Comparison of ENCODE assay signal across 9 mouse cellular contexts in the genomic region with DNA sequence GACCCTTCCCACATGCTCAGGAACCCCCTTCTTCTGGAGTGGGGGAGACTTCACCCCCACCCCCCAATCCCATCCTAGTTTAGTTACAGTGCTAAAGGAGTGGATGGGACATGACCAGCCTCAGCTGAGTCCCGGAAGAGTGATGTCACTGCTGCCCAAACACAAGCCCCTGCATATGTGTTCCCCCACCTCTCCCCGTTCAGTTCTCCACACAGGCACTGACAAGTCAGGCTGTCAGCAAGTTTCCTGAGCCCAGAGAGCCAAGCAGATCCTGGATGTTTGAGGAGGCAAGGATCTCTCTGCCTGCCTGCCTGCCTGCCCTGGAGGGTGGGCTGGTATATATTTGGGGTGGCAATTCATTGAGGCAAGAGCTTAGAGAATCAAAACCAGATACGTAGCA. TPM values are rescaled to one million over a fixed set of nuclear protein-coding genes. Genes with fewer than 3 reads are reported as not detected.
DNase-seq lines count a peak whose midpoint lies in the region; ATAC-seq and TF ChIP-seq lines count a peak whose summit lies in the region.
"Had no signal": no experiment of that assay in that cellular context is flagged by ENCODE, and none has a peak within 500 bp of the region (broad histone marks: within the 10 kb centered on the region; RNA-seq: fewer than 3 reads in every experiment).

No protein-coding gene starts in this region.

- H3K27me3 ChIP-seq in embryonic facial prominence, embryonic 14.5 days (replicated peaks; ENCODE audit: control insufficient read depth, insufficient read depth, low read length), result no peaks in the 10 kb centered on the region
- no peaks in the 10 kb centered on the region for H3K27me3 ChIP-seq in hindbrain, embryonic 14.5 days (ENCODE audit: control insufficient read depth, insufficient read depth, low read length)

- ATAC-seq in embryonic facial prominence, embryonic 14.5 days (ENCODE audit: low read depth), result peak; percentile 51
- ATAC-seq in hindbrain, embryonic 14.5 days (ENCODE audit: low FRiP score), result peak; percentile 3; the same call in 1 of the 2 replicates

- H3K9ac ChIP-seq in embryonic facial prominence, embryonic 14.5 days (ENCODE audit: low read depth, low read length), result peak overlapping the region; percentile 38; the same call in 1 of the 2 replicates
- H3K9ac ChIP-seq in hindbrain, embryonic 14.5 days, result peak overlapping the region; percentile 65; the same call in 1 of the 2 replicates
- H3K9ac ChIP-seq: kidney, embryonic 15.5 days had no signal

- H3K4me3 ChIP-seq in layer of hippocampus, adult 2 months, result peak overlapping the region; percentile 70
- H3K4me3 ChIP-seq in embryonic facial prominence, embryonic 14.5 days (ENCODE audit: low read depth, low read length), result peak overlapping the region; percentile 26; the same call in 1 of the 2 replicates
- H3K4me3 ChIP-seq in hindbrain, embryonic 14.5 days (replicated peaks; ENCODE audit: low read length), result no peak overlapping the region
- H3K4me3 ChIP-seq: kidney, embryonic 15.5 days had no signal

- DNase-seq in layer of hippocampus, adult 2 months (ENCODE audit: low spot score in 2 of 2), result no peak
- DNase-seq in layer of hippocampus, postnatal 36 days, result no peak
- peak; percentile 76 for DNase-seq in embryonic facial prominence, embryonic 14.5 days (ENCODE audit: low spot score)
- DNase-seq in hindbrain, embryonic 14.5 days (ENCODE audit: low spot score), result no peak
- DNase-seq in neural tube, embryonic 10.5 days (ENCODE audit: extremely low spot score, low spot score), result peak; percentile 49
- DNase-seq in Muller cell, postnatal 12 days (ENCODE audit: inconsistent ontology term), result no peak
- no peak for DNase-seq in embryo, embryonic 10.5 days (ENCODE audit: low spot score)
- no peak for DNase-seq in thymus, postnatal 25 days

- no peaks in the 10 kb centered on the region for H3K9me3 ChIP-seq in embryonic facial prominence, embryonic 14.5 days (ENCODE audit: control insufficient read depth, low read length)
- no peaks in the 10 kb centered on the region for H3K9me3 ChIP-seq in hindbrain, embryonic 14.5 days (ENCODE audit: control insufficient read depth, low read length)
- H3K9me3 ChIP-seq: kidney, embryonic 15.5 days had no signal

- H3K4me1 ChIP-seq in embryonic facial prominence, embryonic 14.5 days (ENCODE audit: control insufficient read depth, insufficient read depth, low read length), result peaks cover 42% of the 10 kb centered on the region
- peaks cover 37% of the 10 kb centered on the region for H3K4me1 ChIP-seq in hindbrain, embryonic 14.5 days (replicated peaks; ENCODE audit: control insufficient read depth, insufficient read depth, low read length)

- H3K27ac ChIP-seq in layer of hippocampus, adult 2 months, result peak overlapping the region; percentile 97
- peak overlapping the region; percentile 40; the same call in 1 of the 2 replicates for H3K27ac ChIP-seq in embryonic facial prominence, embryonic 14.5 days (replicated peaks; ENCODE audit: low read depth, low read length)
- 0 out of 2 replicates have a peak overlapping the region, but pooled peaks have one; percentile 73 for H3K27ac ChIP-seq in hindbrain, embryonic 14.5 days
- H3K27ac ChIP-seq: kidney, embryonic 15.5 days had no signal

- 15% methylated on average over 3 of the region's 3 CpGs for WGBS in embryonic facial prominence, embryonic 14.5 days
- WGBS in hindbrain, embryonic 14.5 days, result 11% methylated on average over 3 of the region's 3 CpGs

- H3K36me3 ChIP-seq in embryonic facial prominence, embryonic 14.5 days (ENCODE audit: control insufficient read depth, insufficient read depth, low read length), result peaks cover 51% of the 10 kb centered on the region
- H3K36me3 ChIP-seq in hindbrain, embryonic 14.5 days (replicated peaks; ENCODE audit: control insufficient read depth, insufficient read depth), result peaks cover 15% of the 10 kb centered on the region

- no peak for TF ChIP-seq CTCF in layer of hippocampus, adult 2 months (conservative IDR thresholded peaks at IDR 0.05)

- peak overlapping the region; percentile 51 for H3K4me2 ChIP-seq in embryonic facial prominence, embryonic 14.5 days (ENCODE audit: low read depth, low read length)
- H3K4me2 ChIP-seq in hindbrain, embryonic 14.5 days (replicated peaks), result peak overlapping the region; percentile 77

RNA-seq across cellular contexts. Expression of a gene that starts 44.7 kb away (rescaled TPM):
- under 1 TPM; 0.49 to 0.83 TPM for total RNA-seq in layer of hippocampus, adult 2 months (2021)
- total RNA-seq in layer of hippocampus, postnatal 36 days (2021), result under 1 TPM; 0.40 to 0.91 TPM
- polyA plus RNA-seq in embryonic facial prominence, embryonic 14.5 days (2014; fragmentation: Nextera tagmentation; extraction: Ambion mirVana), result 54.5 and 64.6 TPM in 2 replicates
- 7.5 and 7.7 TPM in 2 replicates for polyA plus RNA-seq in hindbrain, embryonic 14.5 days (2014; fragmentation: Nextera tagmentation; extraction: Ambion mirVana)

RNA-seq across cellular contexts. Expression of a gene that starts 45.2 kb away (rescaled TPM):
- total RNA-seq in layer of hippocampus, adult 2 months (2021), result 10 to 100 TPM; 52.1 to 53.3 TPM
- total RNA-seq in layer of hippocampus, postnatal 36 days (2021), result 10 to 100 TPM; 44.0 to 45.7 TPM
- 21.0 and 22.7 TPM in 2 replicates for polyA plus RNA-seq in embryonic facial prominence, embryonic 14.5 days (2014; fragmentation: Nextera tagmentation; extraction: Ambion mirVana)
- 34.3 and 35.1 TPM in 2 replicates for polyA plus RNA-seq in hindbrain, embryonic 14.5 days (2014; fragmentation: Nextera tagmentation; extraction: Ambion mirVana)

Comparison
In these comparisons a context has a peak if more than half of its experiments do, and no peak if none do; other contexts are left out.
1. DNase-seq: peak in embryonic facial prominence, embryonic 14.5 days (single experiment) and neural tube, embryonic 10.5 days (single experiment); none in layer of hippocampus, adult 2 months (0 of 2), layer of hippocampus, postnatal 36 days (0 of 2), hindbrain, embryonic 14.5 days (single experiment), Muller cell, postnatal 12 days (single experiment), embryo, embryonic 10.5 days (single experiment) and thymus, postnatal 25 days (single experiment).
2. H3K27ac ChIP-seq: peak in every context shown above with its lines; median percentile 97 in layer of hippocampus, adult 2 months; 73 in hindbrain, embryonic 14.5 days; 40 in embryonic facial prominence, embryonic 14.5 days.